Mouse (Mus musculus): ENCODE measurements around the gene Mapre1. TPM values are rescaled to one million over a fixed set of nuclear protein-coding genes. Genes with fewer than 3 reads are reported as not detected.
A peak's percentile ranks its signal among the peaks of the same experiment; 100 is the strongest.
"Not testable (repeated sequence)": the region's sequence is repeated elsewhere in the genome, so short reads cannot be mapped to it uniquely, and the experiment has no call there.

Gene Mapre1
- 224 and 228 TPM in 2 replicates for polyA plus RNA-seq (2015; fragmentation: Nextera tagmentation; extraction: Ambion mirVana)

DNA sequence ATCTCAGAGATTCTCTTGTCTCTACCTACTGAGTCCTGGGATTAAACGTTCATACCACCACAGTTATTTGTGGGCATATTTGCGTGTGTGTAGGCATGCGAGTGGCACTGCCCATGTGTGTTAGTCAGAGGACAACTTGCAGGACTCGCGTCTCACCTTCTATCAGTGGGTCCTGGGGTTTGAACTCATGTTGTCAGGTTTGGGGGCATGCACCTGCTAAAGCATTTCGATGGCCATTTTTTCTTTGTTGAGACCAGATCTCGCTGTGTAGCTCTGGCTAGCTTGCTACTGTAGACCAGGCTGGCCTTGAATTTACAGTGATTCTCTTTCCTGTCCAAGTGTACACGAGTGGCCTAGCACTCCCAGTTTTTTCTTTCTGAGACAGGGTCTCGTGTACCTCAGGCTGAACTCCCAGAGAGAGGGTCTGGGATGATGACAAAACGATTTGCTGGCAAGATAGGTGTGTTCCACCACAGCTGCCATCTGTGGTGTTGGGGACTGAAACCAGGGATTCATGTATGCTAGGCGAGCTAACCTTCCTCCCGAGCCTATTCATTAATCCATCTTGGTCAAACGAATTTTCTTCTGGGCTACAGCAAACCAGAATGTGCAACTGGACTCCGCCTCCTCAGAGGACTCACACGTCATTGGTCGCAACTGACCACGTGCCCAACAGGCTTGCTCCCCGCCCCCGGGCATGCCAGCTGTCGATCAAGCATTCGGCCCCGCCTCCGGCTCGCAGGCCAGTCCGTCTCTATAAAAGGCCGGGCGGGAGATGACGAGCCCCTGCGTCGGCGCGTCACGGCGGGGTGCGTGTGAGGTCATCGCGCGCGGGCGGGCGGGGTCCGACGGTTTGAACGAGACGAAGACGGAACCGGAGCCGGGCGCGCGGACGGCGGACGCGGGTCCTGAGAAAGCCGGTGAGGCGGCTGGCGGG lies at the start of gene Mapre1:
Mapre1 (plus strand) TSS at position 775 of the 937 bp plus-strand sequence.
- peak within 1 kb of the TSS; percentile 82 for H3K4me3 ChIP-seq

DNA sequence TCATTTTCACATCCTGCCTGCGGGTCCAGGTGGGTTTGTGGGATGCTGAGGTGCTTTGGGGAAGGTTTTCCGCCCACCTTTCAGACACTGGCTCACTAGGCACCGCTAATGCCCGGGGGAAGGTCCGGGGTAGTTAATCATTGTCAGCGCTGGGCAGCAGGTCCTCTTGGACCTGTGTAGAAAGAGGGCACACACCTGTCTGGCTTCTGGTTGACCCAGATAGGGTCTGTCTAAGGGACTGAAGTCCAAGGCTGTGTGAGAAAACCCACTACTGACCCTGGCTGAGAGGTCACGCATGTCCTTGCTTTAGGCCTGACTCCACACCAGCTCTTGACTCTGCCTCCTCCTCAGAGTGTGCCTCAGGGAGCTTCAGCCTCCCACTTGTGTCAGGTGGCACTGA lies 47.7 kb upstream of the Mapre1 start:
- ATAC-seq (ENCODE audit: low FRiP score, low read depth); H3K4me3 ChIP-seq; H3K9me3 ChIP-seq; H3K36me3 ChIP-seq; H3K27me3 ChIP-seq; H3K4me1 ChIP-seq; H3K4me2 ChIP-seq (replicated peaks); H3K9ac ChIP-seq; H3K27ac ChIP-seq: not testable (repeated sequence)
- WGBS, result 78% methylated on average over 7 of the region's 7 CpGs

More for the DNA sequence above, at the start of gene Mapre1:
- H3K27ac ChIP-seq, result peak within 1 kb of the TSS; percentile 86
- H3K9ac ChIP-seq, result peak within 1 kb of the TSS; percentile 86
- H3K27me3 ChIP-seq, result no peaks in the 10 kb centered on the region
- H3K4me2 ChIP-seq (replicated peaks), result peak within 1 kb of the TSS; percentile 84
- H3K4me1 ChIP-seq, result peaks cover 34% of the 10 kb centered on the region
- no peaks in the 10 kb centered on the region for H3K36me3 ChIP-seq
- no peaks in the 10 kb centered on the region for H3K9me3 ChIP-seq
- peak; percentile 97 for ATAC-seq (ENCODE audit: low FRiP score, low read depth)
- WGBS, result 10% methylated on average over 58 of the region's 58 CpGs

DNA sequence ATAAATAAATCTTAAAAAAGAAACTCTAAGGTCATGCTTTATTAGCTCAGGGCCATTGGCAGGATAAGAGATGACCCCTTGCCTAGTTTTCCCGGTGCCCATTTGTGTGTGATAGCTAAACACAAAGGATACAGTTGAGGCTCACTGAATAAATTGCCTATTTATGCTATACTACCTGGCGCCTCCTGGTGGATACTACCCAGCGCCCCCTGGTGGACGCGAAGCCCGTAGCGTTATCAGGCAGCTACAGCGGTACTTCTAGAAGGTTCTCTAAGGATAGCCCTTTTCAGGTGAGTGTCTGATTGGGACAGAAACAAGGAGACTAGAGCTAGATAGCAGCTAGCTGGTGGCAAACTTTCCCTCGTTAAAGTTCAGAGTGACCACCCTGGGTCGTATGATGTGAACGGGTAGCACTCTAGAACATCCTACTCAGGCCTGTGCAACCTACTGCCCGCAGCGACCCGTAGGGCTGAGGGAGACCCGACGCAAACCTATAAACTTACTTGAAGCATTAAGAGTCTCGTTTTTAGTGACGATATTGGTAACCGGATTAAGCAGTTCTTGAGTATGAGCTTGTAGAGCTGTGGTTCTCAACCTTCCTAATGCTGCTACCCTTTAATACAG lies 46.5 kb upstream of the Mapre1 start:
- Histone ChIP-seq H3K9ac (no peak overlapping the region), H3K36me3 (no peaks in the 10 kb centered on the region), H3K27me3 (no peaks in the 10 kb centered on the region), H3K27ac (no peak overlapping the region), H3K4me2 (replicated peaks) (no peak overlapping the region), H3K4me1 (no peaks in the 10 kb centered on the region), H3K9me3 (no peaks in the 10 kb centered on the region), H3K4me3 (no peak overlapping the region)
- 64% methylated on average over 19 of the region's 19 CpGs for WGBS
- ATAC-seq (ENCODE audit: low FRiP score, low read depth), result no peak

DNA sequence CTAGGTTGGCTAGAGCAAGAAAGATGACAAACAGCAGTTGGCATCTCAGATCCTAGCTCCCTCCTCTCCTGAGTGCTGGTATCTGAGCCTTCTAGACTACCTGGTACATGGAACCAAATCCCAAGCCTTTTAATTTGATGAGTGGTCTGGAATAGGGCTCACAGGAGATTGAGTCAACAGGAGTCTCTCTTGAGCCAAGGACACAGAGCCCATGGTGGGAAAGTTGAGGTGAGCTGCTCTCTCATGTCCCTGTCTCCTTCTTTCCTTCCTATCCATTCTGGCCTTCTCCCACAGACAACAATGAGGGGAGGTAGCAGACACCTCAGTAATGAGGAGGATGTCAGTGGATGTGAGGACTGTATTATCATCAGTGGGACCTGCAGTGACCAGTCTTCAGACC lies 44.7 kb upstream of the Mapre1 start, which contains the start of gene Dnmt3c:
Dnmt3c (plus strand) TSS at position 301 of the 400 bp plus-strand sequence.
- no peak within 1 kb of the TSS for H3K27ac ChIP-seq
- no peak within 1 kb of the TSS for H3K9ac ChIP-seq
- no peaks in the 10 kb centered on the region for H3K36me3 ChIP-seq
- H3K4me1 ChIP-seq, result no peaks in the 10 kb centered on the region
- no peak for ATAC-seq (ENCODE audit: low FRiP score, low read depth)
- H3K4me3 ChIP-seq, result no peak within 1 kb of the TSS
- H3K4me2 ChIP-seq (replicated peaks), result no peak within 1 kb of the TSS
- H3K9me3 ChIP-seq, result no peaks in the 10 kb centered on the region
- H3K27me3 ChIP-seq, result no peaks in the 10 kb centered on the region

DNA sequence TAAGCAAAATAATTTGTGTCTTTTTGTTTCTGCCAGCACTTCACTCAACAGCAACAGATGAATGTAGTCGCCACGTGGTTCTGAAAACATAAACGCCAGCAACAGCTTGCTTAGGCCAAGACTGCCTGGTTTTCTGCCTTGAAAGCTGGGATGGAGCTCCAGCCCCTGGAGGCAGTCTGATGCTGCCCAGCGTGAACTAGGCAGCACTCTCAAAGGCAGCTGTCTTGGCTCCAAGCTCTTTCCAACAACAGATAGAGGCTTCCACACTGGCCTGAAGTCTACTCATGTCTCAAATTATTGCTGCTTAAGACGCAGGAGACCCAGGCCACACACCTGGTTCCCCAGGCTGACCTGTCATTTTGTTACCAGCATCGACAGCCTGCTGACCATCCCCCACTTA lies 37.7 kb upstream of the Mapre1 start:
- Histone ChIP-seq H3K4me3 (no peak overlapping the region), H3K4me2 (replicated peaks) (no peak overlapping the region), H3K4me1 (no peaks in the 10 kb centered on the region), H3K9ac (no peak overlapping the region), H3K36me3 (no peaks in the 10 kb centered on the region), H3K9me3 (no peaks in the 10 kb centered on the region), H3K27me3 (no peaks in the 10 kb centered on the region), H3K27ac (no peak overlapping the region)
- WGBS, result 38% methylated on average over 6 of the region's 6 CpGs
- ATAC-seq (ENCODE audit: low FRiP score, low read depth), result no peak

DNA sequence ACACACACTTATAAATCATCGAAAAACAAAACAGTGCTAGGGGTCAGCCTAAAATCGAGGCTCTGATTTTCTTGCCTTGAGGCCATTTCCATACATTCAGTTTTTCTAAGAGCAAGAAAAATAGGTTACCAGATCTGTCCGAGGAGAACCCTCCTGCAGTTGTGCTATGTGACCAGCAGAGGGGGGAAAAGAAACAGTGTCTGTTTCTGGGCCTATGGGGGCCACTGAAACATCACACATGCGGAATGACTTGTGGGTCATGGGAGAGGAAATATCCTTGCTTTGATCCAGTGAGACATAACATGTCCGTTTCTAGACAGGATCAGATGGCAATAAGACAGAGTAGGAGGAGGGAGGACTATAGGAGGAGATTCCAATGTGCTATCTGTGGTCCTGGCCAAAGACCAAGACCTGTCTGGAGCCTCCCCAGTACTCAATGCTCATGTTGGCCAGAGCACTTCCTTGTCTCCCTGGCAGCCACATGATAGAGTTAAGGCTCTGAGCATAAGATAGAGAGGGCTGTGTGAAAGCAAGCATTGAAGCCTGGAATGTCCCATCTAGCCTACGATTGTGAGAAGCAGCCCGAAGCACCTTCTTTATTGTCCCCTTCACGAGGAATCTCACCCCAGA lies 30.3 kb upstream of the Mapre1 start:
- H3K4me1 ChIP-seq, result peaks cover 12% of the 10 kb centered on the region
- H3K9ac ChIP-seq, result no peak overlapping the region
- peak; percentile 51; the same call in 1 of the 2 replicates for ATAC-seq (ENCODE audit: low FRiP score, low read depth)
- H3K27me3 ChIP-seq, result no peaks in the 10 kb centered on the region
- H3K4me3 ChIP-seq, result no peak overlapping the region
- 46% methylated on average over 8 of the region's 8 CpGs for WGBS
- H3K27ac ChIP-seq, result no peak overlapping the region
- H3K4me2 ChIP-seq (replicated peaks), result no peak overlapping the region
- no peaks in the 10 kb centered on the region for H3K36me3 ChIP-seq
- H3K9me3 ChIP-seq, result no peaks in the 10 kb centered on the region

DNA sequence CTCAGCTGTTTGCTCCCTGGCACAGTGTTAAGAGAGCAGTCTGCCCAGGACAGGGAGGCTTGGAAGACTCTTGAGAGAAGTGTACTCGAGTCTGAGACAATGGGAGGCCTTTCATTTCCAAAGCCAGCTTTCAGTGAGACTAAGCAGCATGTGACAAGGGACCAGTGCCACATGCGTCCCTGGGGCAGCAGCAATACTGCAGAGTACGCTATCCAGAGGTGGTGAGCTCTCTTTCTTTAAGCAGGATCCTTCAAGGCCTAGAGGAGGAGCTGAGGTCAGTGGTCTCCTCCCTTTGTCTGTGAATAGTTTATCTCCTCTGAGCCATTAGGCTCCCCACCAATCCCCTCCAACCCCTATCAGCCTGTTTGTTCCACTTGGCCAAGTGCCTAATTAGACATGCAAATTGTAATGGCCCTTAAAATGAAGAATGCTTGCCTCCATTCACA lies 28.4 kb upstream of the Mapre1 start:
- H3K4me2 ChIP-seq (replicated peaks), result no peak overlapping the region
- no peak for ATAC-seq (ENCODE audit: low FRiP score, low read depth)
- WGBS, result 43% methylated on average over 3 of the region's 3 CpGs
- H3K36me3 ChIP-seq, result no peaks in the 10 kb centered on the region
- H3K4me1 ChIP-seq, result peaks cover 12% of the 10 kb centered on the region
- H3K9ac ChIP-seq, result no peak overlapping the region
- H3K27ac ChIP-seq, result peak overlapping the region; percentile 56; the same call in 1 of the 2 replicates
- no peaks in the 10 kb centered on the region for H3K27me3 ChIP-seq
- no peak overlapping the region for H3K4me3 ChIP-seq
- no peaks in the 10 kb centered on the region for H3K9me3 ChIP-seq

DNA sequence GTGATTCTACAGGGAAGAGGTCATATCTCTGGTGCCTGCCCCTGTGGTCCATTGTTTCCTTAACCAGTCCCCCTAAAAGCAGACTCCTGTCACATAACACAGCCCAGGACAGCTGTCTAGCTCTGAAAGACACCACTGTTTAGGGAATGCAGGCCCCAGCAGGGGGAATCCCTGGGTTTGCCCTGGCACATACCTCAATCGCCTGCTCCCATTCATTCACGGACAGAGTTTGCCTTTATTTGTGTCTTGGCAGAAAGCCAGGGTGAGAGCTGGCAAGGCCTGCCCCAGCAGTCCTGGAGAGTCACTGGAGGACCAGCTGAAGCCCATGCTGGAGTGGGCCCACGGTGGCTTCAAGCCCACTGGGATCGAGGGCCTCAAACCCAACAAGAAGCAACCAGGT lies 27.8 kb upstream of the Mapre1 start:
- peaks cover 12% of the 10 kb centered on the region for H3K4me1 ChIP-seq
- no peaks in the 10 kb centered on the region for H3K36me3 ChIP-seq
- H3K27ac ChIP-seq, result peak overlapping the region; percentile 56; the same call in 1 of the 2 replicates
- ATAC-seq (ENCODE audit: low FRiP score, low read depth), result peak; percentile 81; the same call in 1 of the 2 replicates
- no peak overlapping the region for H3K4me3 ChIP-seq
- no peaks in the 10 kb centered on the region for H3K9me3 ChIP-seq
- no peak overlapping the region for H3K9ac ChIP-seq
- 42% methylated on average over 4 of the region's 4 CpGs for WGBS
- H3K27me3 ChIP-seq, result no peaks in the 10 kb centered on the region
- H3K4me2 ChIP-seq (replicated peaks), result no peak overlapping the region

DNA sequence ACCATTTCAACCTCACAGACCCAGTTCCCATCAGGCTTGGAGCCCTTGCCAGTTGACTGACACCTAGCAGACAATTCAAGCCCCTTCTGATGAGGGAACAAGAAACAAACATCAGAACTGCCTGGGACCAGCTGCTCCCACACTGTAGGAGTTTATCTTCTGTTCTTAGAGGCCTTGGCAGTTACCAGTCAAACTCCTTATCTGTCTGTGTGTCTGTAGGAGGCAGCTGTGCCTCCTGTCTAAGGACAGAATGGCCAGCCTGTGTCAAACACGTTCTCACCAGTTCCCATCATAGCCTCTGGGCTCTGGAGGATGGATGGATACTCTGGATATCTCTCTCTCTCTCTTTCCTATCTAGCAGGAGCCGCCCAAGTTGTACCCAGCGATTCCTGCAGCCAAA lies 23.2 kb upstream of the Mapre1 start:
- WGBS, result 61% methylated on average over 3 of the region's 3 CpGs
- not testable (repeated sequence) for ATAC-seq (ENCODE audit: low FRiP score, low read depth); H3K9me3 ChIP-seq; H3K27ac ChIP-seq; H3K4me1 ChIP-seq; H3K27me3 ChIP-seq; H3K36me3 ChIP-seq; H3K4me3 ChIP-seq; H3K9ac ChIP-seq; H3K4me2 ChIP-seq (replicated peaks)

DNA sequence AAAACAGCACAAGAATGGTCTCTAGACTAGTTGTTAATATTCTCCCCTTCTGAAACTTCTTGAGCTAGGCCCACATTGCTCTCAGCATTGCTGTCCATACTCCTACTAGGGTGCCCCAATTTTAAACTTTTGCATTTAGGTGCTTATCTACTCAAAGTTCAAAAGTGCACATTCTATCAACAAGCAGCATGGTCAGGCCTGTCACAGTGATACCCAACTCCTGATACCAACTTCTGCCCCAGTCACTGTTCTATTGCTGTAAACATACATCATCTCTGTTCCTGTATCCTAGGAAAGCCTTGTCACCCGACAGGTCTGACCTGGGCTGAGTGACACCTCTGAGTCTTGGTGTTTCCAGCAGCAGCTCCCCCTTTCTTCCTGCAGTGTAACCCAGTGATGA lies 18.0 kb upstream of the Mapre1 start:
- Histone ChIP-seq H3K9ac (no peak overlapping the region), H3K4me1 (no peaks in the 10 kb centered on the region), H3K4me3 (no peak overlapping the region), H3K4me2 (replicated peaks) (no peak overlapping the region), H3K27me3 (no peaks in the 10 kb centered on the region), H3K36me3 (no peaks in the 10 kb centered on the region), H3K27ac (no peak overlapping the region), H3K9me3 (no peaks in the 10 kb centered on the region)
- ATAC-seq (ENCODE audit: low FRiP score, low read depth), result no peak
- 64% methylated on average over 1 of the region's 1 CpGs for WGBS

DNA sequence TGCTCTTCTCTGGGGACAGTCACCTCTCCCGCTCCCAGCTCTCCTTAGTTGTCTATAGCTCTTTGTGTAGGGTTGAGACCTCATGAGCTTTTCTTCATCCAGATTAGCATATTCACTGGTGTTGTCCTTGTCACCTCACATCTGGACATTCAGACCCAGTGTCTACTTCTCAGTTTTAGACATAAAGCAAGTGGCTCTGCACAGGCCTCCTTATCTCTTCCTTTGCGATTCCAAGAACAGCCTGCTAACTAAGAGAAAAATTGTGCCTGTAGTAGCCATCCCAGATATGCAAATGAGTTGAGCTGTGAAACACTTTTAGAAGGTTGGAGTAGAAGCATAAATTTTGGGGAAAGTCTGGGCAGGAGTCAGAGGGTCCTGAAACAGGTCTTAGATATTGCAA lies 16.6 kb upstream of the Mapre1 start:
- Histone ChIP-seq H3K4me3 (no peak overlapping the region), H3K36me3 (no peaks in the 10 kb centered on the region), H3K4me2 (replicated peaks) (no peak overlapping the region), H3K27ac (no peak overlapping the region), H3K4me1 (no peaks in the 10 kb centered on the region), H3K9me3 (no peaks in the 10 kb centered on the region), H3K27me3 (no peaks in the 10 kb centered on the region), H3K9ac (no peak overlapping the region)
- no peak for ATAC-seq (ENCODE audit: low FRiP score, low read depth)
- 100% methylated on average over 2 of the region's 2 CpGs for WGBS

DNA sequence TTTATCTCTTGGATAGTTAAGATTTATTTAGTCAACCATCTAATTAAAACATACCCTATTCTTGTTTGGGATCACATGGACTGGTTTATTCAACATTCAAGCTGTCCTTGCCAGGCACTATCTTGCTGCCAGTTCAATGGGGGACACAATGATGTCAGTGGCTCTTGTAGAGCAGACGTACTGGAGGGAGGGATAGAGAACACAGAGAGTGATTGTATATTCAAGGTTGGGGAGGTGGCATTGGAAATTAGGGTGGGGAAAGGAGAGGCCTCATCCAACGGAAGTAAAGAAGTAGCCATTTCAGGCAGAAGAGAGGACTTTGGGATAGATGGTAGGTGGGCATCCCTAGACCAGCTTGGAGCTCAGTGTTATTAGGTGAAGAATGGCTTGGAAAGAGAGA lies 16.2 kb upstream of the Mapre1 start:
- H3K4me3 ChIP-seq, result no peak overlapping the region
- no peaks in the 10 kb centered on the region for H3K9me3 ChIP-seq
- no peak overlapping the region for H3K27ac ChIP-seq
- no peak overlapping the region for H3K9ac ChIP-seq
- no peaks in the 10 kb centered on the region for H3K27me3 ChIP-seq
- 71% methylated on average over 2 of the region's 2 CpGs for WGBS
- ATAC-seq (ENCODE audit: low FRiP score, low read depth), result no peak
- H3K4me2 ChIP-seq (replicated peaks), result no peak overlapping the region
- H3K36me3 ChIP-seq, result no peaks in the 10 kb centered on the region
- H3K4me1 ChIP-seq, result no peaks in the 10 kb centered on the region
